Mouse (Mus musculus): ENCODE results near the gene Cstl1. TPM values are rescaled to one million over a fixed set of nuclear protein-coding genes. Genes with fewer than 3 reads are reported as not detected.

Cstl1 gene
- not detected in 2 replicates for polyA plus RNA-seq (2015; fragmentation: Nextera tagmentation; extraction: Ambion mirVana)

DNA sequence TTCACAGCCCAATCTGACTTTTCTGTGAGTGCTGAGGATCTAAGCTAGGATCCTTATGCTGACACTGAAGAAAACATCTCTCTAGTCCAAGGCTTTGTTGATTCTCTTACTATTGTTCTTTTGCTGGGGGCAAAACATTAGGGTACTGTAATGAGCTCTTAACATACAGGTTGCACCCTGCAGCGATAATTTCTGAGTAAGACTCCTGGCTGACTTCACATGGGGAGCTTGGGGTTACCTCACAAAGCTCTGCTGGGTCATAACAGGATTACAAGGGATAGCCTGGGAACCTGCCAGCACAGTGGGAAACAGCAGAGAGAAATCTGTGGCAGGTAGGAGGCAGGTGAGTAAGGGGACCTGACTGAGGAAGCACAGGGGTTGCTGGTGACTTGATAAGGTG lies at the start of gene Cstl1:
TSS of gene Cstl1 (plus strand) at position 301 of the 400 bp plus-strand sequence.
- no peak for ATAC-seq (ENCODE audit: insufficient read depth)
- H3K9me3 ChIP-seq (replicated peaks): no peaks in the 10 kb centered on the region
- H3K27ac ChIP-seq (replicated peaks): no peak within 1 kb of the TSS
- H3K27me3 ChIP-seq: no peaks in the 10 kb centered on the region
- no peaks in the 10 kb centered on the region for H3K36me3 ChIP-seq (replicated peaks)
- H3K4me1 ChIP-seq (replicated peaks): peaks cover 2% of the 10 kb centered on the region; the same call in 1 of the 2 replicates
- no peak within 1 kb of the TSS for H3K4me3 ChIP-seq (replicated peaks)
- H3K9ac ChIP-seq: no peak within 1 kb of the TSS
- H3K4me2 ChIP-seq: no peak within 1 kb of the TSS
- WGBS (ENCODE audit: insufficient replicate concordance): 65% methylated on average over 1 of the region's 1 CpGs

DNA sequence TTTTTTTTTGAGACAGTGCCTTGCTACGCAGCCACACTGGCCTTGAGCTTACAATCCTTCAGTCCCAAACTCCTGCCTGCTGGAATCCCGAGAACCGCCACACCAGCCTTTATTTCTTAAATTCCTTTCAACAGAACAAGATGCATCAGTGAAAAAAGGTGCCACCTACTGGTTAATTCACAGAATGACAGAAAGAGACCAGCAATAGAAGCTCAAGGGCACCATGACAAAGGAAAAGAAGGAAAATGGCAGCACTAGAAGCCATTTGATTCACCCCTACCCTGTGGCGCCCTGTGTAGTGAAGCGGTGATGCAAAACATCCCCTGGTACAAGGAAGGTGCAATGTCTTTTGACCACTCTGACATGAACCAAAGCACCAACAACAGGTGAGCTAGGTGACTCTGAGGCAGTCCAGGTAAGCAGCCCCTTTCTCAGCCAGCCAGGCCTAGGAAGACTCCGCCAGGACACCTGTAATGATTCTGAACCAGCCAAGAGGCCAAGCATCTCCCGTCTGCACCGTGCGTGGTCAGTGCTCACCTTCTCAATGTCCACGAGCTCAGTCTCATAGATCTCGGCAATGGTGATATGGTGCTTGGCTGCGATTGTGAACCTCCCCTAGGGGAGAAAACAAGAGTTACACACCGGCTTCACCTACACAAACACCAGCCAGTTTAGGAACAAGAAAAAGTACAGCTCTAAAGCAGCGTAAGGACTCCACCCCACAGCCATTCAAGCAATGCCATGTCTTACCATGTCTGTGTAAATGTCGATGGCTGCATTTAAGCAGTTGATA lies 43.6 kb upstream of the Cstl1 start:
- no peaks in the 10 kb centered on the region for H3K27me3 ChIP-seq
- H3K4me1 ChIP-seq (replicated peaks): no peaks in the 10 kb centered on the region
- WGBS (ENCODE audit: insufficient replicate concordance): 76% methylated on average over 15 of the region's 15 CpGs
- no peak overlapping the region for H3K9ac ChIP-seq
- H3K36me3 ChIP-seq (replicated peaks): no peaks in the 10 kb centered on the region
- H3K4me3 ChIP-seq (replicated peaks): no peak overlapping the region
- H3K4me2 ChIP-seq: no peak overlapping the region
- ATAC-seq (ENCODE audit: insufficient read depth): no peak
- H3K27ac ChIP-seq (replicated peaks): no peak overlapping the region
- no peaks in the 10 kb centered on the region for H3K9me3 ChIP-seq (replicated peaks)

DNA sequence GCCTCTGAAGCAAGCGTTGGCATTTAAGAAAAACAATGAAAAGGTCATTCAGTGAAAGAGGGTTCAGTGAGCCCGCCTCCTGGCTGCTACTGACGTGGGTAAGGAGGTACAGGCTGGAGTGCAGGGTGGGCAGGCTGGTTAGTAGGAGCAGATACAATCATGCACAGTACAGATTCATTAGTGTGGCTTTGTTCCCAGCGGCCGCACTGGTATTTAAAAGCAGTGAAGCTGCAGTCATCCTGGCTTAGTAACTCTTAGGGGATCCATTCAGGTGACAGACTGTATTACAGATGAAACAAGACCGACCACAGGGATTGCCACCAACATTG lies 43.0 kb upstream of the Cstl1 start:
- no peak for ATAC-seq (ENCODE audit: insufficient read depth)
- Histone ChIP-seq H3K27ac (replicated peaks) (no peak overlapping the region), H3K36me3 (replicated peaks) (no peaks in the 10 kb centered on the region), H3K4me3 (replicated peaks) (no peak overlapping the region), H3K4me1 (replicated peaks) (no peaks in the 10 kb centered on the region), H3K9me3 (replicated peaks) (no peaks in the 10 kb centered on the region), H3K9ac (no peak overlapping the region), H3K4me2 (no peak overlapping the region), H3K27me3 (no peaks in the 10 kb centered on the region)
- 70% methylated on average over 6 of the region's 6 CpGs for WGBS (ENCODE audit: insufficient replicate concordance)

DNA sequence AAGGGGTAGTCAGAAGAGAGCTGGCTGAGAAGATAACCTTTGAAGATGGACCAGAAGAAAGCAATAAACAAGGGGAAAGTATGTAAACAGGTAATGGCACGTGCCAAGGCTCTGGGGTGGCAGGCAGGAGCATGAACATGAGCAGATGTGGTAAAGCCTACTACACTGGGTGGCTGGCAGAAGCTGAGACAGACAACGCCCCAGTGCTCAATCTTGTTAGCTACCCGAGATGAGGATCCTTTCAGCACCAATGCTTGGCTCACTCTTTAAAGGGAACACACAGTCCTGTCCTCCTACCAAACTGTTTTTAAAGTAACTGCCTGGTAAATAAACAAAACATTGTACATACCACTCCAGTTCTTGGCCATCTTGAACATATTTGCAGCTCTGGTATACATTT lies 37.8 kb upstream of the Cstl1 start:
- Histone ChIP-seq H3K9ac (no peak overlapping the region), H3K4me3 (replicated peaks) (no peak overlapping the region), H3K27me3 (no peaks in the 10 kb centered on the region), H3K36me3 (replicated peaks) (no peaks in the 10 kb centered on the region), H3K9me3 (replicated peaks) (no peaks in the 10 kb centered on the region), H3K4me1 (replicated peaks) (no peaks in the 10 kb centered on the region), H3K4me2 (no peak overlapping the region), H3K27ac (replicated peaks) (no peak overlapping the region)
- ATAC-seq (ENCODE audit: insufficient read depth): no peak
- 60% methylated on average over 3 of the region's 3 CpGs for WGBS (ENCODE audit: insufficient replicate concordance)

DNA sequence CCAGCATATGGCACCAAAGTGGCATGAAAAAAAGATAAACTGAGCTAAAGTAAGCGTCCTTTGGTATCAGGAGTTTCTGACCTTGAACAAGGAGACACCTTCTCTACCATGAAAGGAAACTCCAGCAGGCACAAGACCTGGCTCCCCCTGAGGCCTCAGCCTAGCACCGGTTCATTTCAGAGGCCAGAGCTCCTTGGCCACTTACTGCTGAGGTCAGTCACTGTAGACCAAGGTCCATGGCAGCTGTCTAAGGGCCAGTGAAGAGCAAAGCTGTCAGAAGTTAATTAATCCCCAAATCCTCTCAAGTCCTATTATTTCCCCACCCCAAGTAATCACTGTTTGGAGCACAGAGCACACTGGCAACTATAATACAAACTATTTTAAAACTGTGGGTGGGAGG lies 33.1 kb upstream of the Cstl1 start:
- Histone ChIP-seq H3K4me3 (replicated peaks) (no peak overlapping the region), H3K27ac (replicated peaks) (no peak overlapping the region), H3K4me2 (no peak overlapping the region), H3K4me1 (replicated peaks) (no peaks in the 10 kb centered on the region), H3K9me3 (replicated peaks) (no peaks in the 10 kb centered on the region), H3K27me3 (no peaks in the 10 kb centered on the region), H3K9ac (no peak overlapping the region), H3K36me3 (replicated peaks) (no peaks in the 10 kb centered on the region)
- ATAC-seq (ENCODE audit: insufficient read depth): no peak
- WGBS (ENCODE audit: insufficient replicate concordance): 56% methylated on average over 2 of the region's 2 CpGs

DNA sequence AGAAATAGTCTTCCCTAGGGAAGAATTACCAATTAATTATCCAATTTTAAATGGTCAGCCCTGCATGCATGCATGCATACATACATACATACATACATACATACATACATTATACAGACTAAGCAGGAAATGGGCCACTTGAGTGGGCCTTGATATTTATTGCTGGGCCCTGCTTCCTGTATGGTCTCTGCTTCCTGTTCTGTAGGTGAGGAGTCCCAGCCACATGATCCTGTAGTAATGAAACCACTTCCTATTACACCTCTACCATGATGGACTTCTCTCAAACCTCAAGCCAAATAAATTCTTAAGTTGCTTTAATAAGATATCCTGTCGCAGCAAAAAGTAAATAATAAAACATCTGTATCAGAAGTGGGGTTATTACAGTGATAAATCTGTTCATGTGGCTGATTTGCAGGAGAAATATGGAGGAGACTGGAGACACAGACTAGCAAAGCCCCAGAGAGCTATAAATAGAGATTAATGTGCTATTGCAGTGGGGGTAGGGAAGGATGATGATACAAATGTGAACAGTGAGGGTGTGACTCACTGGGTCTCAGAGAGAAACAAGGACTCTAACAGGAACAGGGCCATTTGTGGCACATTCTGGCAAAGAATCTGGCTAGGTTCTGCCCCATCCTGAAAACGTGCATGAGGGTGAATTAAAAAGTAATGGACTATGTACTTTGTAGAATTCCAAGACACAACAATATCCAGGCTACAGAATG lies 30.7 kb upstream of the Cstl1 start:
- no peak overlapping the region for H3K9ac ChIP-seq
- no peak for ATAC-seq (ENCODE audit: insufficient read depth)
- 20% methylated on average over 2 of the region's 2 CpGs for whole genome bisulfite sequencing (ENCODE audit: insufficient replicate concordance)

DNA sequence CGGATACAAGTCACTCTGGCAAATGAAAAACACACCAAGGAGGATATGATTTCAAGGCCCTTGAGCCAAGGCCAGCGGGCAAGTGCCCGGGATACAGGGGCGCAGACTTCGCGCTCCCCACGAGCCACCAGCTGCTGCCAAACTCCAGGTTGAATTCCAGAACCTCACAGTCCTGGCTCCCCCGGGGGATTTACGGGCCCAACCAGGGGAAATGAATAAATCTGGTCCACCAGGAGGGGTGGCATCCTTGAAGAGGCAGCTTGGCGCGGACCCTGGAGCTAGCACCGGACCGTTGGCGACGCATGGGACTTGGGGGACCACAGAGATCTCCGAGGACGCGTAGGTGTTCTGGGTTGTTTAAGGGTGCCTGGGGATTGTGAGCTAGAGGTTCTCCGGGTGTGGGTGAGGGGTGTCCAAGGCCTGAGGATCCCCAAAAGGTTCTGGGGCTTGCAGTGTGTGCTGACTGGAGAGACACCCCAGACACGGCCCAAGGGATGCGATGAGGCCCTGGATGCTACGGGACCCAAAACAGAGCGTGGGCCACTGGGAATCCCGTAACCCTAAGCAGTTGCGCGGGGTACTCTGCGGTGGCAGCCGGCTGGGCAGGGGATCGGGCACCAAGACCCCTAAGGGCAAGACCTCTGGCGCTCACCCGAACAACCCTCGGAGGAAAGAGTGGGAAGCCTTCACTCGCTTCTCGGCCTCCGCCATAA lies 18.4 kb upstream of the Cstl1 start:
- H3K36me3 ChIP-seq (replicated peaks): no peaks in the 10 kb centered on the region
- H3K4me3 ChIP-seq (replicated peaks): peak overlapping the region; percentile 64
- H3K27me3 ChIP-seq: no peaks in the 10 kb centered on the region
- H3K4me2 ChIP-seq: peak overlapping the region; percentile 77
- peak overlapping the region; percentile 50 for H3K9ac ChIP-seq
- 3% methylated on average over 35 of the region's 35 CpGs for WGBS (ENCODE audit: insufficient replicate concordance)
- H3K27ac ChIP-seq (replicated peaks): no peak overlapping the region
- H3K9me3 ChIP-seq (replicated peaks): no peaks in the 10 kb centered on the region
- H3K4me1 ChIP-seq (replicated peaks): peaks cover 7% of the 10 kb centered on the region; the same call in 1 of the 2 replicates
- ATAC-seq (ENCODE audit: insufficient read depth): peak; percentile 43; the same call in 1 of the 2 replicates

More for the DNA sequence above, 30.7 kb upstream of the Cstl1 start:
- Histone ChIP-seq H3K9me3 (replicated peaks) (no peaks in the 10 kb centered on the region), H3K4me2 (no peak overlapping the region), H3K27me3 (no peaks in the 10 kb centered on the region), H3K36me3 (replicated peaks) (no peaks in the 10 kb centered on the region), H3K4me3 (replicated peaks) (no peak overlapping the region), H3K4me1 (replicated peaks) (no peaks in the 10 kb centered on the region), H3K27ac (replicated peaks) (no peak overlapping the region)

DNA sequence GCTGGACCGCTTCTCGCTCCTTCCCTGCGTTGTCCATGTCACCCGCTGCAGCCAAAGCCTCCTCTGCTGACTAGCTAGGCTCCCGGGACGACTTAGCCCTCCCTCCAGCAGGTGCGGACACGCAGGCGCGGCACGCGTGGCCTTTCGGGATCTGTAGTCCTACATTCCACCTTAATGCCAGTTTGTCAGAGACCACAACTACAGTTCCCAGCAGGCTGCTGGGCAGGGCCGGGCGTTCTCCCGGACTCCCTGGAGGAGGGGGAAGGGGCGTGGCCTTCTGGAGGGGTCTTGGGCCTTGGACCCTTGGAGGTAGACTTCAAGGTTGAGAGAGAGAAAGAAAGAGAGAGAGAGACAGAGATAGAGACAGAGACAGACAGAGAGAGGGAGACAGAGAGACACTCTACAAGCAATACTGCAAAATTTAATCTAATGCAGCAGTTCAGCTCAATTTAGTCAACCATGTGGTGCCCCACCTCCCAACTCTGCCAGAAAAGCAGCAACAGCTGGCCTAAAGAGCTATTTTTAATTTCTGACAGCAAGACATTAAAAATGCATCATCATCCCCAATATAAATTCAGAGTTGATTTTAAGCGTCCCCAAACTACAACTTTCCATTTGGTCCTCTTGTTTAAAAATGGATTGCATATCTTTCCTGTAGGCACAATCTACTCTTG lies 17.7 kb upstream of the Cstl1 start, which contains the start of gene Napb:
TSS of gene Napb (minus strand) at position 141 of the 674 bp plus-strand sequence.
- Histone ChIP-seq H3K9me3 (replicated peaks) (no peaks in the 10 kb centered on the region), H3K4me2 (peak within 1 kb of the TSS; percentile 77), H3K27ac (replicated peaks) (no peak within 1 kb of the TSS), H3K9ac (peak within 1 kb of the TSS; percentile 50), H3K4me1 (replicated peaks) (peaks cover 7% of the 10 kb centered on the region; the same call in 1 of the 2 replicates), H3K36me3 (replicated peaks) (no peaks in the 10 kb centered on the region), H3K4me3 (replicated peaks) (peak within 1 kb of the TSS; percentile 64), H3K27me3 (no peaks in the 10 kb centered on the region)
- 3% methylated on average over 18 of the region's 18 CpGs for WGBS (ENCODE audit: insufficient replicate concordance)
- ATAC-seq (ENCODE audit: insufficient read depth): peak; percentile 92

DNA sequence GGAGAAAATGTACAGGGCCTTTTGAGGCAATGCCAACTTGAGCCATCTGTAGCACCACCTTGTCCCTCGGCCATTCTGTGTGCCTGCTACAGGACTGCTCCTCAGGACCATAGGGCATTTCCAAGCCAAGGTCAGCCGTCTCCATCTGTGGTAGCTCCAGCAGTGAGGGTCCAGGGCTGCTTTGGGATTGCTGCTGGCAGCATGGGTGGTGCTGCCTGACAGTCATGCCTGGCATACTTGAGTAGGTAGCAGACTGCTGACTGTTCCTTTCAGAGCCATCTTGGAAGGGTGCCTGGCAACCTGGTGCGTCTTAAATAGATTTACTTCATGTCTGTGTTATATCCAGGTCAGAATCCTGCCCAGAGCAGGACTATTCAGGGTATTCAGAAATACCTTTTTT lies 7.2 kb upstream of the Cstl1 start:
- H3K27me3 ChIP-seq: no peaks in the 10 kb centered on the region
- H3K36me3 ChIP-seq (replicated peaks): no peaks in the 10 kb centered on the region
- 48% methylated on average over 3 of the region's 3 CpGs for WGBS (ENCODE audit: insufficient replicate concordance)
- ATAC-seq (ENCODE audit: insufficient read depth): no peak
- H3K9me3 ChIP-seq (replicated peaks): no peaks in the 10 kb centered on the region
- no peak overlapping the region for H3K4me2 ChIP-seq
- no peak overlapping the region for H3K4me3 ChIP-seq (replicated peaks)
- no peaks in the 10 kb centered on the region for H3K4me1 ChIP-seq (replicated peaks)
- no peak overlapping the region for H3K9ac ChIP-seq
- no peak overlapping the region for H3K27ac ChIP-seq (replicated peaks)

DNA sequence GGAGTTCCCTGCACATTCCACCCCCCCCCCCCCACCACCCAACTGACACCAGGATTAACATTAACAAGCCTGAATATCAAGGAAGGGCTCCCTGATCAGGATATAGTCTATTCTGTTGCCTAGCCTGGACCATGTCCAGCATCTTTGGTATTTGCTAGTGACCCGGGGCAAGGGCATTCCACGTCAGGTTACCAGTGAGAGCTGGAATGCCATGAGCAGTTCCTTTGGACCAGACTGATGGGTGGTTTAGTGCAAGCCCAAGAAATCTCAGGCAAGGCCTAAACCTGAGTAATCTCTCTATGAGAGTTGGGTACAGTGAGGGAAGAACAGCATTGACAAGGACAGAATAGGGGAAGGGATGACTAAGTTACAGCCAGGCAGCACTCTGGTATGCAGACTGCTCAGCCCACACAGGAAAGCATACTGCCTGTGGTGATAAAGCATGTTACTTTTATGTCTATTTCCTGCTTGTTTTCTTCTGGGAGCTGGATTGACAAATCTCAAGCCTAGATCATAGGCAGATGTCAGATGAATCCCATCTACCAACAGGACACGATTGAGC lies 6.2 kb upstream of the Cstl1 start:
- no peak overlapping the region for H3K27ac ChIP-seq (replicated peaks)
- H3K4me3 ChIP-seq (replicated peaks): no peak overlapping the region
- no peaks in the 10 kb centered on the region for H3K4me1 ChIP-seq (replicated peaks)
- ATAC-seq (ENCODE audit: insufficient read depth): no peak
- H3K9me3 ChIP-seq (replicated peaks): no peaks in the 10 kb centered on the region
- 47% methylated on average over 3 of the region's 3 CpGs for WGBS (ENCODE audit: insufficient replicate concordance)
- H3K9ac ChIP-seq: no peak overlapping the region
- no peaks in the 10 kb centered on the region for H3K36me3 ChIP-seq (replicated peaks)
- no peak overlapping the region for H3K4me2 ChIP-seq
- H3K27me3 ChIP-seq: no peaks in the 10 kb centered on the region

Data from liver, embryonic 15.5 days (tissue).